ENCODE assay signal across 20 mouse cellular contexts in the genomic region with DNA sequence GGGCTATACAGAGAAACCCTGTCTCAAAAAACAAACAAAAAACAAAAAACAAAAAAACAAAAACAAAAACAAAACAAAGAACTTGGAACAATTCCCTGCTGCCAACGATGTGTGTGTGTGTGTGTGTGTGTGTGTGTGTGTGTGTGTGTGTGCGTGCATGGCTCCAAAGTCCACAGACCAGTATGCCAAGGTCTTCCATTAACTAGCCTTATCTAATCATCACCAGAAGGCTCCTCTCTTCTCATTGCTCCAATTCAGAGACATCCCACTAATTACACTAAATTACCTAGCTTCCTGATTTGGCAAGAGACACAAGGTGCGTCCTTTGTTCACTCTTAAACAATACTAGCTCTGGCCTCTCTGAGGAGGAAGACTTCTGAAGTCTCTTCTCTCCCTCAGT.
"Had no signal": no experiment of that assay in that cellular context is flagged by ENCODE, and none has a peak within 500 bp of the region (broad histone marks: within the 10 kb centered on the region; RNA-seq: fewer than 3 reads in every experiment).

No protein-coding gene starts in this region.

- H3K27me3 ChIP-seq: lung, embryonic 15.5 days; midbrain, embryonic 13.5 days; midbrain, embryonic 15.5 days; neural tube, embryonic 12.5 days; stomach, embryonic 15.5 days had no signal

- H3K4me3 ChIP-seq: lung, embryonic 15.5 days; megakaryocyte, embryonic 14.5 days; midbrain, embryonic 13.5 days; midbrain, embryonic 15.5 days; neural tube, embryonic 12.5 days; stomach, embryonic 15.5 days had no signal

- H3K27ac ChIP-seq: lung, embryonic 15.5 days; macrophage; midbrain, embryonic 13.5 days; midbrain, embryonic 15.5 days; neural tube, embryonic 12.5 days; stomach, embryonic 15.5 days; stomach, postnatal 0 days had no signal

- H3K9ac ChIP-seq: lung, embryonic 15.5 days; midbrain, embryonic 13.5 days; midbrain, embryonic 15.5 days; neural tube, embryonic 12.5 days; stomach, embryonic 15.5 days had no signal

- H3K36me3 ChIP-seq: lung, embryonic 15.5 days; midbrain, embryonic 13.5 days; midbrain, embryonic 15.5 days; neural tube, embryonic 12.5 days; stomach, embryonic 15.5 days had no signal

- H3K4me1 ChIP-seq: lung, embryonic 15.5 days; neural tube, embryonic 12.5 days; stomach, embryonic 15.5 days had no signal

- H3K4me2 ChIP-seq: lung, embryonic 15.5 days; midbrain, embryonic 11.5 days; midbrain, embryonic 13.5 days; midbrain, embryonic 15.5 days; neural tube, embryonic 12.5 days; stomach, embryonic 15.5 days had no signal

- ATAC-seq: lung, postnatal 0 days; midbrain, embryonic 13.5 days; midbrain, embryonic 15.5 days had no signal

- DNase-seq: lung, adult 2 months; lung, postnatal 14 days; lung, postnatal 36 days; retina, postnatal 1 day; right cerebral cortex, adult 18-20 months; right cerebral cortex, postnatal 25 days; right cerebral cortex, postnatal 4 days; thymus, adult 2 months; thymus, postnatal 25 days; thymus, postnatal 4 days had no signal

- H3K9me3 ChIP-seq: lung, embryonic 15.5 days; megakaryocyte, embryonic 14.5 days; midbrain, embryonic 13.5 days; midbrain, embryonic 15.5 days; neural tube, embryonic 12.5 days; stomach, embryonic 15.5 days had no signal
